Mouse (Mus musculus) E14TG2a.4 (cell line): Measurements from ENCODE around the gene Nck2.

ENCODE experiments used
- H3K27me3 ChIP-seq: 2 replicates; pipeline ENCODE4 v1.6.1; 2014; ENCODE audit warnings: low read length, control low read depth; ENCODE audit not compliant: insufficient read depth
- H3K36me3 ChIP-seq: 2 replicates; pipeline ENCODE4 v1.6.1; 2014; ENCODE audit warnings: low read length, control low read depth; ENCODE audit not compliant: insufficient read depth
- H3K4me1 ChIP-seq: replicated peaks from 2 replicates; pipeline ENCODE4 v1.6.1; 2014; ENCODE audit warnings: low read depth, low read length, control low read depth
- H3K4me3 ChIP-seq: replicated peaks from 2 replicates; pipeline ENCODE4 v1.5.1; 2014; ENCODE audit warnings: mild to moderate bottlenecking, low read length
- H3K9me3 ChIP-seq: 2 replicates; pipeline ENCODE4 v1.6.1; 2014; ENCODE audit warnings: low read length, control low read depth
- CTCF ChIP-seq: conservative IDR thresholded peaks from 2 replicates; pipeline ENCODE4 v1.5.1; 2014; ENCODE audit warnings: low read length
- NANOG ChIP-seq: IDR thresholded peaks from 2 replicates; pipeline ENCODE4 v1.6.1; 2014; ENCODE audit warnings: borderline replicate concordance, low read length, mixed read lengths
- POU5F1 ChIP-seq: IDR thresholded peaks from 2 replicates; pipeline ENCODE4 v1.6.1; 2014; ENCODE audit warnings: low read length, borderline replicate concordance

Gene Nck2

DNA sequence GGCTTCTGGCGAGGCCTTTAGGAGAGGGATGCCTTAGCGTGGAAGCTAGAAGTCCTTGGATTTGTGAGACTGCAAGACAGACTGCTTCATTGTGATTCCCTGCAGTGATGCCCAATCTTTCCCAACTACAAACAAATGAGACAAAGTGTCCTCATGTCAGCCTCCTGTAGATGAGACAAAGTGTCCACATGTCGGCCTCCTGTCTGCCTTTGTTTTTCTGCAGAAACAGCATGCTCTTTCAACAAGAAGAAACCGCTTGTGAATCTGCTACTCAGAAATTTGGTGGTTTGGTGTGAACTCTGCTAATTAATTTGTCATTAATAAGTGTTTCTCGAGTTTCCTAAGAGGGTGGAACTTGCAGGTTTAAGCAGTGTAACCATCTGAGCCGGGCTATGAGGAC, 53.6 kb downstream of the Nck2 start:
- H3K4me1 ChIP-seq = peaks cover 15% of the 10 kb centered on the region
- H3K9me3 ChIP-seq = no peaks in the 10 kb centered on the region
- TF ChIP-seq NANOG (no peak), CTCF (no peak), POU5F1 (no peak)
- no peak overlapping the region for H3K4me3 ChIP-seq
- H3K36me3 ChIP-seq = no peaks in the 10 kb centered on the region
- H3K27me3 ChIP-seq = no peaks in the 10 kb centered on the region

GRCm38 (mm10) chr1:43500121-43500520, 55.7 kb downstream of the Nck2 start:
- Histone ChIP-seq H3K4me3 (no peak overlapping the region), H3K4me1 (peaks cover 15% of the 10 kb centered on the region), H3K36me3 (no peaks in the 10 kb centered on the region), H3K9me3 (no peaks in the 10 kb centered on the region), H3K27me3 (no peaks in the 10 kb centered on the region)
- TF ChIP-seq POU5F1 = no peak
- no peak for TF ChIP-seq CTCF
- TF ChIP-seq NANOG = no peak

- H3K36me3 ChIP-seq = no peaks in the 10 kb centered on the region
- H3K27me3 ChIP-seq = no peaks in the 10 kb centered on the region
- peaks cover 10% of the 10 kb centered on the region for H3K4me1 ChIP-seq
- TF ChIP-seq POU5F1 = no peak
- TF ChIP-seq NANOG = no peak
- no peak for TF ChIP-seq CTCF
- no peaks in the 10 kb centered on the region for H3K9me3 ChIP-seq
- no peak overlapping the region for H3K4me3 ChIP-seq
Observed at GRCm38 (mm10) chr1:43501143-43501919, 57.0 kb downstream of the Nck2 start.

GRCm38 (mm10) chr1:43501920-43502791, 57.8 kb downstream of the Nck2 start:
- Histone ChIP-seq H3K9me3 (no peaks in the 10 kb centered on the region), H3K27me3 (no peaks in the 10 kb centered on the region), H3K36me3 (no peaks in the 10 kb centered on the region), H3K4me3 (no peak overlapping the region), H3K4me1 (peaks cover 3% of the 10 kb centered on the region)
- TF ChIP-seq POU5F1 = no peak
- TF ChIP-seq CTCF = no peak
- no peak for TF ChIP-seq NANOG

- TF ChIP-seq POU5F1 (no peak), NANOG (no peak), CTCF (no peak)
- Histone ChIP-seq H3K9me3 (no peaks in the 10 kb centered on the region), H3K4me3 (no peak overlapping the region), H3K27me3 (no peaks in the 10 kb centered on the region), H3K4me1 (peaks cover 1% of the 10 kb centered on the region), H3K36me3 (no peaks in the 10 kb centered on the region)
Observed at GRCm38 (mm10) chr1:43502792-43503146, 58.4 kb downstream of the Nck2 start.

DNA sequence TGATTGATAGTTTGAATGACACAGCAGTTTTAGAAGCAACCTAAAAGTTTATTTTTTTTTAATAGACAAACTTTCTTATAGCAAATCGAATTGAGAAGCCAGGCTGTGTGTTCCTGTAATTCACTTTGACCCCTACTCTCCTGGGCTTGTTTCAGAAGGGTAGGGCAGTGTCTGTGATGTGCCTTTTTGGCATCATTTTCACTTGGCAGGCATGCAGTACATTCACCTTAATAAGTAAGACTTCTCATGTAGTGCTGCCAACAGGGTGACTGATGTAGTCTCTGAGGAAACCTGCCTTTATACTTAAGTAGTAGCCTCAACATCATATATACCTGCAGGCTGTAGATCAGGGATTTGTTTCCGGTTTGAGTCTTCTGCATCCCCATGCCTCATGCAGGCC, 58.9 kb downstream of the Nck2 start:
- no peak for TF ChIP-seq NANOG
- Histone ChIP-seq H3K4me1 (no peaks in the 10 kb centered on the region; the same call in 1 of the 2 replicates), H3K9me3 (no peaks in the 10 kb centered on the region), H3K36me3 (no peaks in the 10 kb centered on the region), H3K4me3 (no peak overlapping the region), H3K27me3 (no peaks in the 10 kb centered on the region)

DNA sequence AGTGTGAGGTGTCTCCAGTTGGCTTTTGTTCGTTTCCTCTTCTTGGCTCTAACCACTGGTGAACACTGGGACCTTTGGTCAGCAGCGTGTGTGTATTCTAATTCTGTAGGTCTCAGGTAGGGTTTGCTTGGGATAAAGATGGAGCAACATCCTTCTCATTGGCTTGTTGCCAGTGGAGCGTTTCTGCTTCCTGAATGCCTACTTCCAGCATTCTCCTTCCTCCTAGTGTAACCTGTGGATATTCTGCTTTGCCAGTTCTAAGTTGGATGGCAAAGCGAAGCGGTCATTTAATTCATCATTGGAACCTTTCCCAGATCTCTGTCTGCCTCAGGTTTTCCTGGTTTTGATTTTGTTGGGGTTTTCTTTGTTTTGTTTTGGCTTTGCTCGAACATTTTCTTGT, 59.3 kb downstream of the Nck2 start:
- Histone ChIP-seq H3K9me3 (no peaks in the 10 kb centered on the region), H3K27me3 (no peaks in the 10 kb centered on the region), H3K4me1 (no peaks in the 10 kb centered on the region; the same call in 1 of the 2 replicates), H3K4me3 (no peak overlapping the region), H3K36me3 (no peaks in the 10 kb centered on the region)
- TF ChIP-seq CTCF = no peak
- TF ChIP-seq POU5F1 = no peak
- no peak for TF ChIP-seq NANOG

- no peak overlapping the region for H3K4me3 ChIP-seq
- H3K36me3 ChIP-seq = no peaks in the 10 kb centered on the region
- H3K9me3 ChIP-seq = no peaks in the 10 kb centered on the region
- H3K27me3 ChIP-seq = no peaks in the 10 kb centered on the region
- no peaks in the 10 kb centered on the region; the same call in 1 of the 2 replicates for H3K4me1 ChIP-seq
- no peak for TF ChIP-seq NANOG
- TF ChIP-seq CTCF = no peak
- TF ChIP-seq POU5F1 = no peak
Observed at GRCm38 (mm10) chr1:43504235-43504634, 59.9 kb downstream of the Nck2 start.

- peaks cover 6% of the 10 kb centered on the region for H3K4me1 ChIP-seq
- no peaks in the 10 kb centered on the region for H3K9me3 ChIP-seq
- H3K27me3 ChIP-seq = no peaks in the 10 kb centered on the region
- no peak overlapping the region for H3K4me3 ChIP-seq
- H3K36me3 ChIP-seq = no peaks in the 10 kb centered on the region
- TF ChIP-seq POU5F1 (no peak), CTCF (no peak), NANOG (no peak)
Observed at GRCm38 (mm10) chr1:43506638-43507037, 62.3 kb downstream of the Nck2 start.
